Mouse (Mus musculus) CH12.LX (cell line): ENCODE data around the gene Pigf. TPM values are rescaled to one million over a fixed set of nuclear protein-coding genes. Genes with fewer than 3 reads are reported as not detected.

Experiments used
- DNase-seq: peaks from one replicate; pipeline ENCODE4 v3.0.0-alpha.2; 2013; ENCODE audit errors: extremely low read depth
- H3K27ac ChIP-seq: 2 replicates; pipeline ENCODE4 v1.5.1; 2012; ENCODE audit warnings: low read depth, mild to moderate bottlenecking, control low read depth, moderate library complexity; ENCODE audit not compliant: insufficient read depth
- H3K27me3 ChIP-seq: replicated peaks from 2 replicates; pipeline ENCODE3; 2012; ENCODE audit warnings: inconsistent platforms
- H3K36me3 ChIP-seq, 2 experiments: replicated peaks in 1 of 2; 2 replicates each; pipeline versions ENCODE3 to v1.6.1; 2012; ENCODE audit warnings: inconsistent platforms in 1 of 2, low read length in 1 of 2, mild to moderate bottlenecking in 1 of 2, mixed read lengths in 1 of 2, moderate library complexity in 1 of 2; ENCODE audit not compliant: control insufficient read depth in 1 of 2, insufficient read depth in 1 of 2
- H3K4me1 ChIP-seq, 2 experiments: 2 replicates each; pipeline ENCODE4 v1.6.1; 2012; ENCODE audit warnings: inconsistent platforms in 1 of 2, moderate library complexity in 1 of 2; ENCODE audit not compliant: insufficient read depth in 2 of 2, control insufficient read depth in 1 of 2
- H3K4me2 ChIP-seq: 2 replicates; pipeline ENCODE4 v1.6.1; 2012; ENCODE audit warnings: low read depth, mild to moderate bottlenecking, control low read depth; ENCODE audit not compliant: poor library complexity, insufficient read depth, severe bottlenecking
- H3K4me3 ChIP-seq, 3 experiments: fragments of 150-350 bp in 1 of 3; sonication (generic) in 1 of 3; replicated peaks in 1 of 3; 2 replicates each; pipeline versions ENCODE3 to v1.5.1; 2011 to 2012; ENCODE audit warnings: low read depth in 2 of 3, low read length in 2 of 3, mild to moderate bottlenecking in 2 of 3, moderate library complexity in 2 of 3, control low read depth in 1 of 3, improper control_type of control experiment in 1 of 3, inconsistent platforms in 1 of 3, mixed read lengths in 1 of 3; ENCODE audit not compliant: poor library complexity in 1 of 3
- H3K79me2 ChIP-seq: replicated peaks from 2 replicates; pipeline ENCODE4 v1.6.1; 2012; ENCODE audit warnings: mild to moderate bottlenecking, moderate library complexity; ENCODE audit not compliant: control insufficient read depth, poor library complexity, insufficient read depth, severe bottlenecking; ENCODE audit errors: extremely low read depth
- H3K9ac ChIP-seq: 2 replicates; pipeline ENCODE4 v1.6.1; 2012; ENCODE audit warnings: low read depth, mild to moderate bottlenecking, control low read depth, moderate library complexity; ENCODE audit not compliant: insufficient read depth
- H3K9me3 ChIP-seq: replicated peaks from 2 replicates; pipeline ENCODE3; 2012; ENCODE audit warnings: low read length, inconsistent platforms, mixed read lengths
- BHLHE40 ChIP-seq: IDR thresholded peaks from 2 replicates; pipeline ENCODE4 v1.6.1; 2011; ENCODE audit warnings: mild to moderate bottlenecking, low read depth, low read length, improper control_type of control experiment
- CHD1 ChIP-seq: IDR thresholded peaks from 2 replicates; pipeline ENCODE4 v1.6.1; 2012; ENCODE audit warnings: low read depth, low read length, improper control_type of control experiment, inconsistent platforms
- CTCF ChIP-seq, 2 experiments: IDR thresholded peaks in 1 of 2; conservative IDR thresholded peaks in 1 of 2; 2 replicates each; pipeline ENCODE4 v1.5.1; 2011 to 2012; ENCODE audit warnings: low read depth in 2 of 2, low read length in 2 of 2, improper control_type of control experiment in 1 of 2, inconsistent platforms in 1 of 2, mild to moderate bottlenecking in 1 of 2, moderate library complexity in 1 of 2
- E2F4 ChIP-seq: IDR thresholded peaks from 2 replicates; pipeline ENCODE4 v1.6.1; 2011; ENCODE audit warnings: low read depth, low read length, improper control_type of control experiment; ENCODE audit not compliant: insufficient replicate concordance
- IRF4 ChIP-seq: IDR thresholded peaks from 2 replicates; pipeline ENCODE4 v1.6.1; 2014; ENCODE audit warnings: low read depth, mild to moderate bottlenecking, inconsistent platforms, low read length, improper control_type of control experiment
- MAFK ChIP-seq: IDR thresholded peaks from 2 replicates; pipeline ENCODE4 v1.6.1; 2011; ENCODE audit warnings: low read length, improper control_type of control experiment; ENCODE audit not compliant: insufficient replicate concordance
- MAZ ChIP-seq: IDR thresholded peaks from 2 replicates; pipeline ENCODE4 v1.6.1; 2012; ENCODE audit warnings: low read depth, mild to moderate bottlenecking, inconsistent platforms, low read length, improper control_type of control experiment, moderate library complexity
- MEF2A ChIP-seq: IDR thresholded peaks from 2 replicates; pipeline ENCODE4 v1.6.1; 2014; ENCODE audit warnings: low read depth, mild to moderate bottlenecking, inconsistent platforms, low read length, improper control_type of control experiment, borderline replicate concordance
- NELFE ChIP-seq: IDR thresholded peaks from 2 replicates; pipeline ENCODE4 v1.6.1; 2011; ENCODE audit warnings: low read depth, low read length, improper control_type of control experiment
- NRF1 ChIP-seq: IDR thresholded peaks from 2 replicates; pipeline ENCODE4 v1.6.1; 2014; ENCODE audit warnings: low read depth, mild to moderate bottlenecking, inconsistent platforms, low read length, improper control_type of control experiment, moderate library complexity
- PAX5 ChIP-seq: IDR thresholded peaks from 2 replicates; pipeline ENCODE4 v1.6.1; 2012; ENCODE audit warnings: low read length, inconsistent platforms, mixed read lengths
- POLR2A ChIP-seq: IDR thresholded peaks from 2 replicates; pipeline ENCODE4 v1.6.1; 2011; ENCODE audit warnings: low read depth, mild to moderate bottlenecking, improper control_type of control experiment, low read length
- POLR2AphosphoS2 ChIP-seq: IDR thresholded peaks from 2 replicates; pipeline ENCODE4 v1.6.1; 2011; ENCODE audit warnings: low read depth, low read length, improper control_type of control experiment
- RAD21 ChIP-seq: IDR thresholded peaks from 2 replicates; pipeline ENCODE4 v1.6.1; 2011; ENCODE audit warnings: low read depth, mild to moderate bottlenecking, low read length, improper control_type of control experiment, moderate library complexity
- RCOR1 ChIP-seq: conservative IDR thresholded peaks from 2 replicates; pipeline ENCODE4 v1.6.1; 2012; ENCODE audit warnings: low read depth, mild to moderate bottlenecking, inconsistent platforms, low read length, improper control_type of control experiment
- SIN3A ChIP-seq: IDR thresholded peaks from 2 replicates; pipeline ENCODE4 v1.6.1; 2012; ENCODE audit warnings: low read length, improper control_type of control experiment, inconsistent platforms
- SMC3 ChIP-seq: IDR thresholded peaks from 2 replicates; pipeline ENCODE4 v1.6.1; 2011; ENCODE audit warnings: low read depth, low read length, improper control_type of control experiment
- USF1 ChIP-seq: IDR thresholded peaks from 2 replicates; pipeline ENCODE4 v1.6.1; 2014; ENCODE audit warnings: low read depth, mild to moderate bottlenecking, inconsistent platforms, low read length, improper control_type of control experiment
- dilution Hi-C: fragments of 300-500 bp; cut with MboI; formaldehyde crosslinking; loops from 2 replicates; pipeline ENCODE4 v1.14.3; 2020; ENCODE audit warnings: low sequenced_read_pairs; ENCODE audit not compliant: extremely low pct_unique_long_range_greater_than_20kb, extremely low pct_ligation_motif_present
- in situ Hi-C: fragments of 300-500 bp; cut with MboI; formaldehyde crosslinking; loops from 3 replicates; pipeline ENCODE4 v1.14.3; 2019; ENCODE audit warnings: low sequenced_read_pairs, low pct_ligation_motif_present, low pct_unique_long_range_greater_than_20kb, mixed read lengths
- polyA plus RNA-seq: library from polyadenylated mRNA; unstranded; fragments of >175 nt; gene quantifications from 2 replicates; pipeline ENCODE4 v1.2.1, GENCODE M21; 2012; ENCODE audit warnings: low read depth; ENCODE audit not compliant: insufficient read length
- total RNA-seq, 2 experiments: library from RNA; depleted of rRNA; stranded (reverse); fragments of 300-350 nt in 1 of 2; fragments of >200 nt in 1 of 2; gene quantifications; 2 replicates each; pipeline ENCODE4 v1.2.3; 2012 to 2014

The Pigf gene
- total and polyA plus RNA-seq, 3 experiments, result 33.6 to 70.8 (median 37.6) TPM

DNA sequence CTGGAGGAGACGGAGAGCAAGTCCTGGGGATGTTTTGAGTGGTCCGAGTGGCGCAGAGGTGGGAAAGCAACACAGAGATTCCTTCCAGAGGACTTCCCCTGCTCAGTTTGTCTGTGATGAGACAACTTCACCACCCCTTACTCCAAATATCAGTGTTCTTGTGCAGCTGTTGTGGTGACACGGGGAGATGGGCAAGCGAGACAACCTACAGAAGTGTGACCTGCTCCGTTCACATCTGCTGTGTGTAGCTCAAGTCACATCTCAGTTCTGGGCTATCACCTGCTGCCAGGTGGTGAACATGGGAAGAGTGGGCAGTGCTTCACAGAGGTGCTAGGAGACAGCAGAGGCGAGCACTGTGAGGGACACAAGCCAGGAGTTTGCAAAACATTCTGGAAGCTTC is 31.6 kb upstream of the Pigf start:
- no peak for TF ChIP-seq MAZ
- no peak for TF ChIP-seq SMC3
- no peak overlapping the region for H3K27ac ChIP-seq
- no peak overlapping the region for H3K4me2 ChIP-seq
- no peaks in the 10 kb centered on the region for H3K79me2 ChIP-seq
- DNase-seq, result no peak
- dilution Hi-C loops, result no loop called here
- no peak overlapping the region for H3K9ac ChIP-seq
- in situ Hi-C loops, result no loop called here
- no peaks in the 10 kb centered on the region for H3K36me3 ChIP-seq
- no peaks in the 10 kb centered on the region for H3K9me3 ChIP-seq
- peaks cover 0 to 10% of the 10 kb centered on the region in 2 experiments; a peak in 2 of 4 replicates for H3K4me1 ChIP-seq
- no peak overlapping the region for H3K4me3 ChIP-seq
- H3K27me3 ChIP-seq, result no peaks in the 10 kb centered on the region

DNA sequence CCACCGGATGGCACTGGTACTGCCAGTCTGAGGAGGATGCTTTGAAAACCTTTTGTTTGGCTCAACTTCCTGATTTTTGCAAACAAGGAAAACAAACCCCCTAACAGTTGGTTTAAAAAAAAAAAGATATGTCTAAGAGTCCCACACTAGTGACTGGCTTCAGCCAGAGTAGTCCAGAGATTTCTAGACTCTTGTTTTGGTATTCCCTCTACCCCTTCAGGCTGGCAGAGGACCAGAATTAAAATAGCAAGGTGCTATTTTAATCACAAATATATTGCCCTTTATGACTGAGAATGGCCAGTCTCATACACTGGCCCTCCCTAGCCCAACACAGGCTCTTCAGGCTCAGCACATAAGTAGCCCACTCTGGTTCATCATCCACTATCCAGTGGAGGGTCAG is 30.5 kb upstream of the Pigf start:
- Histone ChIP-seq H3K4me2 (no peak overlapping the region), H3K36me3 (no peaks in the 10 kb centered on the region), H3K9me3 (no peaks in the 10 kb centered on the region), H3K4me1 (peaks cover 0 to 10% of the 10 kb centered on the region in 2 experiments; a peak in 2 of 4 replicates), H3K27me3 (no peaks in the 10 kb centered on the region), H3K79me2 (no peaks in the 10 kb centered on the region), H3K4me3 (no peak overlapping the region), H3K9ac (no peak overlapping the region), H3K27ac (no peak overlapping the region)
- dilution Hi-C loops, result no loop called here
- TF ChIP-seq NELFE (no peak), PAX5 (no peak), RAD21 (no peak), MAFK (no peak), IRF4 (no peak), MEF2A (no peak), SIN3A (no peak), RCOR1 (no peak), CHD1 (no peak), POLR2AphosphoS2 (no peak), CTCF (conservative IDR thresholded peaks at IDR 0.05 in 1 of 2, IDR thresholded peaks at IDR 0.05 in 1 of 2; ENCODE audit: low read depth in 2 of 2, low read length in 2 of 2) (no peak), USF1 (no peak), POLR2A (no peak), BHLHE40 (no peak), NRF1 (no peak), E2F4 (no peak)
- no peak for DNase-seq
- in situ Hi-C loops, result no loop called here
